Mouse (Mus musculus): ENCODE measurements at regions not wholly inside any gene's neighbourhood (a gene's known extent, or its start where the extent isn't known, plus 50 kb on each side); places are given as distances from the start of the nearest gene placed in this dataset.

DNA sequence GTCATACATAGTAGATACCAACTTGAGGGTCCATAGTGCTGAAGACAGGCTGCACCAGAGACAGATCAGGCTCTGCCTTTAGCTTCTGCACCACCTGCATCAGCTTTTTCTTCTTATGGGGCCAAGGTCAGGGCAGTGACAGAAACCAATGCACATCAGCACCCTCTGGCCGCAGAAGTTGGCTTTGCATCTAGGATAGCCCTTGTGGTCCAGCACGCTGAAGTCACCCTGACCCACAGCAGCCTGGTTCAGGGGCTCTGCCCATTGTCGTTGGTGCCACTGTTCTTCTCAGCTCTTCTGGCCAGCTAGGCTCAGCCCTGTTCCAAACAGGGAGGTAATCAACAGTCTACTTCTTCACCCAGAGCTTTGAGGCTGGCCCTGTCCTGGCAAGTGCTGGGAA, 427.7 kb upstream of the Nectin3 start:
- TF ChIP-seq CTCF (conservative IDR thresholded peaks at IDR 0.05; ENCODE audit: insufficient read depth, insufficient read length, low read depth, low read length) (peak; percentile 54), POLR2A (IDR thresholded peaks at IDR 0.05; ENCODE audit: low read depth, low read length) (no peak)
